ENCODE assay signal across 17 mouse cellular contexts in the genomic region with DNA sequence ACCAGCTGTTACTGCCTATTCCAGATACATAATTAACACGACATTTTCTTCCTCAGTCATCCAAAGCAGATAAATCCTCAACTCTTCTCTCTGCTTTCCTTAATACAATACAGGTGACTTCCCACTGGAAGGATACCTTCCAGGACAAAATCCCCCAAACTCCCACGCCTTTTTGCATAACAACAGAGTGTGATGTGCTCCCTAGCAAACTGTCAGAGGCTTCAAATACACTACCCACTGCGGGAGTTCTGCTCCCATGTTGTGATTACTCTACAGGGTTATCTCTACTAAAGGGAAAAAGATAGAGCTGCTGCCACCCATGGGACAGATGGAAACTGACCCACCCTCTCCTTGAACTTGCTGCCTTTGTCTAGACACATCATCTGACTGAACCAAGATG. TPM values are rescaled to one million over a fixed set of nuclear protein-coding genes. Genes with fewer than 3 reads are reported as not detected.
"Had no signal": no experiment of that assay in that cellular context is flagged by ENCODE, and none has a peak within 500 bp of the region (broad histone marks: within the 10 kb centered on the region; RNA-seq: fewer than 3 reads in every experiment).

No protein-coding gene starts in this region.

- H3K9me3 ChIP-seq: neural tube, embryonic 13.5 days; neural tube, embryonic 15.5 days; stomach, embryonic 15.5 days had no signal

- H3K4me1 ChIP-seq: neural tube, embryonic 13.5 days; neural tube, embryonic 15.5 days; stomach, embryonic 15.5 days had no signal

- H3K4me3 ChIP-seq: neural tube, embryonic 13.5 days; neural tube, embryonic 15.5 days; stomach, embryonic 15.5 days had no signal

- H3K27ac ChIP-seq: neural tube, embryonic 13.5 days; neural tube, embryonic 15.5 days; stomach, embryonic 15.5 days; stomach, postnatal 0 days had no signal

- H3K9ac ChIP-seq: neural tube, embryonic 13.5 days; neural tube, embryonic 15.5 days; stomach, embryonic 15.5 days had no signal

- DNase-seq: retina, postnatal 1 day; right cerebral cortex, adult 18-20 months; right cerebral cortex, postnatal 14 days; right cerebral cortex, postnatal 25 days; right cerebral cortex, postnatal 4 days; spleen, adult 18-20 months; thymus, adult 18-20 months; thymus, adult 2 months; thymus, postnatal 14 days; thymus, postnatal 25 days; thymus, postnatal 36 days; thymus, postnatal 4 days had no signal

- H3K36me3 ChIP-seq: neural tube, embryonic 13.5 days; neural tube, embryonic 15.5 days; stomach, embryonic 15.5 days had no signal

RNA-seq across cellular contexts. Expression of a gene that starts 6.6 kb away (rescaled TPM):
- total RNA-seq: neutrophil, adult 5-6 weeks had no signal

RNA-seq across cellular contexts. Expression of a gene that starts 51.9 kb away (rescaled TPM):
- total RNA-seq: neutrophil, adult 5-6 weeks had no signal

RNA-seq across cellular contexts. Expression of a gene that starts 53.4 kb away (rescaled TPM):
- total RNA-seq: neutrophil, adult 5-6 weeks had no signal
